ENCODE assay signal across 25 mouse cellular contexts in genomic region chr2:116831863-116832262, GRCm38 (mm10). TPM values are rescaled to one million over a fixed set of nuclear protein-coding genes. Genes with fewer than 3 reads are reported as not detected.
A peak's percentile ranks its signal among the peaks of the same experiment; 100 is the strongest.
DNase-seq lines count a peak whose midpoint lies in the region; ATAC-seq and TF ChIP-seq lines count a peak whose summit lies in the region.
"Had no signal": no experiment of that assay in that cellular context is flagged by ENCODE, and none has a peak within 500 bp of the region (broad histone marks: within the 10 kb centered on the region; RNA-seq: fewer than 3 reads in every experiment).

No protein-coding gene starts in this region.

- intact Hi-C loops in heart, postnatal 25 days (cut with DNase I): no loop called here

- 73% methylated on average over 11 of the region's 11 CpGs for WGBS in heart, embryonic 10.5 days
- WGBS in lung, embryonic 16.5 days: 56% methylated on average over 11 of the region's 11 CpGs
- 77% methylated on average over 11 of the region's 11 CpGs for WGBS in kidney, embryonic 16.5 days

- H3K4me1 ChIP-seq in heart, embryonic 10.5 days: no peaks in the 10 kb centered on the region
- no peaks in the 10 kb centered on the region for H3K4me1 ChIP-seq in lung, embryonic 16.5 days (replicated peaks; ENCODE audit: control insufficient read depth, insufficient read depth, low read length)
- peaks cover 2 to 5% of the 10 kb centered on the region in 2 experiments; a peak in 2 of 4 replicates for H3K4me1 ChIP-seq in CH12.LX (ENCODE audit: control insufficient read depth in 1 of 2, insufficient read depth in 2 of 2)
- H3K4me1 ChIP-seq in kidney, embryonic 16.5 days (ENCODE audit: insufficient read depth, low read length): no peaks in the 10 kb centered on the region
- H3K4me1 ChIP-seq: embryonic facial prominence, embryonic 10.5 days; embryonic facial prominence, embryonic 12.5 days; forebrain, embryonic 13.5 days; forebrain, embryonic 15.5 days had no signal

- in situ Hi-C loops in CH12.LX (cut with MboI; ENCODE audit: low pct_ligation_motif_present, low pct_unique_long_range_greater_than_20kb, low sequenced_read_pairs): no loop called here

- no peak for TF ChIP-seq POLR2A in CH12.LX (IDR thresholded peaks at IDR 0.05; ENCODE audit: low read depth, low read length)

- no peak overlapping the region for H3K4me2 ChIP-seq in lung, embryonic 16.5 days (ENCODE audit: low read depth, low read length)
- H3K4me2 ChIP-seq in CH12.LX (ENCODE audit: insufficient read depth, low read depth, poor library complexity, severe bottlenecking): peak overlapping the region; percentile 62
- H3K4me2 ChIP-seq in kidney, embryonic 16.5 days (replicated peaks; ENCODE audit: low read depth, low read length): no peak overlapping the region
- H3K4me2 ChIP-seq: embryonic facial prominence, embryonic 12.5 days; forebrain, embryonic 13.5 days; forebrain, embryonic 15.5 days had no signal

- dilution Hi-C loops in CH12.LX (cut with MboI; ENCODE audit: extremely low pct_ligation_motif_present, extremely low pct_unique_long_range_greater_than_20kb, low sequenced_read_pairs): no loop called here

- TF ChIP-seq RAD21 in CH12.LX (IDR thresholded peaks at IDR 0.05; ENCODE audit: low read depth, low read length): no peak

- H3K36me3 ChIP-seq in heart, embryonic 10.5 days: no peaks in the 10 kb centered on the region
- no peaks in the 10 kb centered on the region for H3K36me3 ChIP-seq in lung, embryonic 16.5 days (ENCODE audit: control insufficient read depth, insufficient read depth, low read length)
- no peaks in the 10 kb centered on the region for H3K36me3 ChIP-seq in CH12.LX (replicated peaks in 1 of 2; ENCODE audit: control insufficient read depth in 1 of 2, insufficient read depth in 1 of 2, low read length in 1 of 2)
- H3K36me3 ChIP-seq in kidney, embryonic 16.5 days (ENCODE audit: insufficient read depth, low read length): no peaks in the 10 kb centered on the region
- H3K36me3 ChIP-seq: embryonic facial prominence, embryonic 10.5 days; embryonic facial prominence, embryonic 12.5 days; forebrain, embryonic 15.5 days; G1E had no signal

- 0 out of 2 replicates have a peak, but pooled peaks have one; percentile 23 for ATAC-seq in lung, embryonic 16.5 days (ENCODE audit: low read depth)
- no peak for ATAC-seq in kidney, embryonic 16.5 days (ENCODE audit: low FRiP score, low TSS enrichment)
- ATAC-seq: activated CD4-positive, CD25-positive, alpha-beta regulatory T cell, adult 4 months; forebrain, embryonic 13.5 days; forebrain, embryonic 15.5 days; Patski had no signal

- H3K9ac ChIP-seq in lung, embryonic 16.5 days (ENCODE audit: low read length): no peak overlapping the region
- peak overlapping the region; percentile 42; the same call in 1 of the 2 replicates for H3K9ac ChIP-seq in CH12.LX (ENCODE audit: insufficient read depth, low read depth)
- no peak overlapping the region for H3K9ac ChIP-seq in kidney, embryonic 16.5 days (replicated peaks; ENCODE audit: low read length)
- H3K9ac ChIP-seq: embryonic facial prominence, embryonic 12.5 days; forebrain, embryonic 13.5 days; forebrain, embryonic 15.5 days had no signal

- TF ChIP-seq CTCF in CH12.LX (conservative IDR thresholded peaks at IDR 0.05 in 1 of 2, IDR thresholded peaks at IDR 0.05 in 1 of 2; ENCODE audit: low read depth in 2 of 2, low read length in 2 of 2): no peak

- H3K79me2 ChIP-seq in CH12.LX (replicated peaks; ENCODE audit: control insufficient read depth, extremely low read depth, insufficient read depth, poor library complexity, severe bottlenecking): no peaks in the 10 kb centered on the region

- peak; percentile 53 for DNase-seq in heart, embryonic 10.5 days (ENCODE audit: low spot score)
- no peak for DNase-seq in heart, postnatal 25 days (ENCODE audit: low spot score)
- no peak for DNase-seq in lung, postnatal 14 days
- peak; percentile 15 for DNase-seq in CH12.LX (ENCODE audit: extremely low read depth)
- DNase-seq: adrenal gland, adult 8-10 months; adrenal gland, postnatal 14 days; adrenal gland, postnatal 36 days; cerebellum, adult 11-12 months; cerebellum, adult 2 months; cerebellum, adult 9-10 months; cerebellum, postnatal 10 days; cerebellum, postnatal 25 days had no signal

- no peaks in the 10 kb centered on the region for H3K27me3 ChIP-seq in heart, embryonic 10.5 days (ENCODE audit: insufficient read depth, poor library complexity, severe bottlenecking)
- no peaks in the 10 kb centered on the region for H3K27me3 ChIP-seq in lung, embryonic 16.5 days (ENCODE audit: control insufficient read depth, insufficient read depth, low read depth, low read length)
- H3K27me3 ChIP-seq in CH12.LX (replicated peaks): no peaks in the 10 kb centered on the region
- H3K27me3 ChIP-seq in kidney, embryonic 16.5 days (ENCODE audit: insufficient read depth, low read length): no peaks in the 10 kb centered on the region
- H3K27me3 ChIP-seq: embryonic facial prominence, embryonic 12.5 days; forebrain, embryonic 13.5 days; forebrain, embryonic 15.5 days; Patski had no signal

- H3K4me3 ChIP-seq in heart, embryonic 10.5 days: no peak overlapping the region
- no peak overlapping the region for H3K4me3 ChIP-seq in lung, embryonic 16.5 days (ENCODE audit: low read length)
- peak overlapping the region in 1 of 3 experiments; percentile 41 for H3K4me3 ChIP-seq in CH12.LX (replicated peaks in 1 of 3; ENCODE audit: low read depth in 2 of 3, low read length in 2 of 3, poor library complexity in 1 of 3)
- H3K4me3 ChIP-seq in kidney, embryonic 16.5 days (ENCODE audit: low read length): no peak overlapping the region
- H3K4me3 ChIP-seq: embryonic facial prominence, embryonic 10.5 days; embryonic facial prominence, embryonic 12.5 days; forebrain, embryonic 13.5 days; forebrain, embryonic 15.5 days had no signal

- H3K9me3 ChIP-seq in heart, embryonic 10.5 days: no peaks in the 10 kb centered on the region
- H3K9me3 ChIP-seq in lung, embryonic 16.5 days (ENCODE audit: control insufficient read depth, low read length): no peaks in the 10 kb centered on the region
- no peaks in the 10 kb centered on the region for H3K9me3 ChIP-seq in CH12.LX (replicated peaks; ENCODE audit: low read length)
- no peaks in the 10 kb centered on the region for H3K9me3 ChIP-seq in kidney, embryonic 16.5 days (ENCODE audit: low read length)
- H3K9me3 ChIP-seq: embryonic facial prominence, embryonic 10.5 days; embryonic facial prominence, embryonic 12.5 days; forebrain, embryonic 13.5 days; forebrain, embryonic 15.5 days; G1E had no signal

- no peak overlapping the region for H3K27ac ChIP-seq in heart, embryonic 10.5 days
- H3K27ac ChIP-seq in lung, embryonic 16.5 days (ENCODE audit: low read length): no peak overlapping the region
- H3K27ac ChIP-seq in CH12.LX (ENCODE audit: insufficient read depth, low read depth): no peak overlapping the region
- H3K27ac ChIP-seq in kidney, embryonic 16.5 days (ENCODE audit: low read length): no peak overlapping the region
- H3K27ac ChIP-seq: embryonic facial prominence, embryonic 10.5 days; embryonic facial prominence, embryonic 12.5 days; forebrain, embryonic 13.5 days; forebrain, embryonic 15.5 days had no signal

- TF ChIP-seq EP300 in CH12.LX (IDR thresholded peaks at IDR 0.05; ENCODE audit: low read length): peak; percentile 1; the same call in 1 of the 2 replicates

TF ChIP-seq in CH12.LX, 34 proteins besides CTCF, POLR2A, EP300 and RAD21:
- no peak for TF ChIP-seq ZNF384 (IDR thresholded peaks at IDR 0.05; ENCODE audit: low read depth, low read length)
- no peak for TF ChIP-seq MAX (IDR thresholded peaks at IDR 0.05; ENCODE audit: low read length)
- no peak for TF ChIP-seq MAZ (IDR thresholded peaks at IDR 0.05; ENCODE audit: low read depth, low read length)
- 0 out of 2 replicates have a peak, but pooled peaks have one; percentile 7 for TF ChIP-seq ETS1 (conservative IDR thresholded peaks at IDR 0.05; ENCODE audit: low read depth, low read length)
- TF ChIP-seq MXI1 (IDR thresholded peaks at IDR 0.05; ENCODE audit: low read depth, low read length): no peak
- no peak for TF ChIP-seq NRF1 (IDR thresholded peaks at IDR 0.05; ENCODE audit: low read depth, low read length)
- 0 out of 2 replicates have a peak, but pooled peaks have one; percentile 14 for TF ChIP-seq IRF4 (IDR thresholded peaks at IDR 0.05; ENCODE audit: low read depth, low read length)
- TF ChIP-seq JUND (conservative IDR thresholded peaks at IDR 0.05; ENCODE audit: low read depth, low read length): peak; percentile 68
- TF ChIP-seq SIN3A (IDR thresholded peaks at IDR 0.05; ENCODE audit: low read length): 0 out of 2 replicates have a peak, but pooled peaks have one; percentile 47
- TF ChIP-seq GABPA (IDR thresholded peaks at IDR 0.05; ENCODE audit: insufficient replicate concordance, low read depth, low read length): no peak
- 0 out of 2 replicates have a peak, but pooled peaks have one; percentile 8 for TF ChIP-seq HCFC1 (IDR thresholded peaks at IDR 0.05; ENCODE audit: low read depth, low read length)
- TF ChIP-seq RCOR1 (conservative IDR thresholded peaks at IDR 0.05; ENCODE audit: low read depth, low read length): 0 out of 2 replicates have a peak, but pooled peaks have one; percentile 13
- TF ChIP-seq BHLHE40 (IDR thresholded peaks at IDR 0.05; ENCODE audit: low read depth, low read length): no peak
- TF ChIP-seq TCF12 (IDR thresholded peaks at IDR 0.05; ENCODE audit: low read depth, low read length): no peak
- peak; percentile 72 for TF ChIP-seq ELF1 (IDR thresholded peaks at IDR 0.05; ENCODE audit: low read depth, low read length)

RNA-seq across cellular contexts. Expression of gene Tmco5, which starts 46.6 kb away (rescaled TPM):
- not detected in 2 replicates for polyA plus RNA-seq in heart, embryonic 10.5 days (2016; fragmentation: Nextera tagmentation; extraction: Ambion mirVana)
- not detected for total RNA-seq in heart, postnatal 25 days (2021)
- not detected in 2 replicates for polyA plus RNA-seq in lung, embryonic 16.5 days (2015; fragmentation: Nextera tagmentation; extraction: Ambion mirVana)
- total RNA-seq in CH12.LX (2012; rRNA removed) (not detected in 2 replicates), CH12.LX (2014; rRNA removed) (not detected in 2 replicates)
- not detected in 2 replicates for polyA plus RNA-seq in CH12.LX (2012; ENCODE audit: insufficient read length, low read depth)
- not detected in 2 replicates for polyA plus RNA-seq in kidney, embryonic 16.5 days (2015; fragmentation: Nextera tagmentation; extraction: Ambion mirVana)
- total RNA-seq: adrenal gland, adult 18-20 months; adrenal gland, adult 8-10 months; adrenal gland, postnatal 14 days; adrenal gland, postnatal 36 days; G1E had no signal
- polyA plus RNA-seq: activated CD4-positive, CD25-positive, alpha-beta regulatory T cell, adult 4 months; C2C12; cerebellum, adult 2 months; embryonic facial prominence, embryonic 10.5 days; embryonic facial prominence, embryonic 12.5 days; embryonic facial prominence, embryonic 14.5 days; forebrain, embryonic 11.5 days; forebrain, embryonic 13.5 days; forebrain, embryonic 15.5 days; G1E; Patski had no signal

Comparison
In these comparisons a context has a peak if more than half of its experiments do, and no peak if none do; other contexts are left out.
1. DNase-seq: peak in heart, embryonic 10.5 days (single experiment) and CH12.LX (single experiment); none in heart, postnatal 25 days (single experiment) and lung, postnatal 14 days (single experiment).